Mouse (Mus musculus) layer of hippocampus, adult 2 months (tissue): ENCODE results near the gene Josd2. TPM values are rescaled to one million over a fixed set of nuclear protein-coding genes. Genes with fewer than 3 reads are reported as not detected.

Experiments
- DNase-seq, 2 experiments: peaks; one replicate each; pipeline ENCODE4 v3.0.0; 2022; ENCODE audit warnings: low spot score in 2 of 2
- H3K27ac ChIP-seq: fragments of 200-600 bp; 2 replicates; pipeline ENCODE4 v1.8.1; 2022
- H3K4me3 ChIP-seq: fragments of 200-600 bp; 2 replicates; pipeline ENCODE4 v1.8.1; 2022; ENCODE audit warnings: mild to moderate bottlenecking
- CTCF ChIP-seq: fragments of 200-600 bp; conservative IDR thresholded peaks from 2 replicates; pipeline ENCODE4 v1.8.1; 2022; ENCODE audit warnings: antibody characterized with exemption, mild to moderate bottlenecking, moderate library complexity
- long read RNA-seq, 2 experiments: library from polyadenylated mRNA; stranded (forward); transcript quantifications; one replicate each; pipeline ENCODE4 v2.0.0; 2021; ENCODE audit warnings: borderline mapping rate in 2 of 2
- total RNA-seq, 2 experiments: library from RNA; stranded (reverse); gene quantifications; 2 replicates each; pipeline ENCODE4 v1.2.3; 2021

Josd2 gene
- total RNA-seq = 10 to 100 TPM; 91.3 to 92.0 TPM
- long read RNA-seq, experiment 1, transcript Josd2-204 (5 exons, 864 nt) = major isoform, 7 of 51 reads
- long read RNA-seq, experiment 1, transcript Josd2-217 (2 exons, 1,557 nt) = minor isoform, 5 of 51 reads
- long read RNA-seq, experiment 1, partial matches to known transcripts = 11 of 51 reads
- long read RNA-seq, experiment 1, other reads (novel, unspliced or antisense) = 25 of 51 reads
- long read RNA-seq, experiment 2, transcript Josd2-204 (5 exons, 864 nt) = major isoform, 10 of 80 reads
- long read RNA-seq, experiment 2, partial matches to known transcripts = 18 of 80 reads
- long read RNA-seq, experiment 2, other reads (novel, unspliced or antisense) = 40 of 80 reads

DNA sequence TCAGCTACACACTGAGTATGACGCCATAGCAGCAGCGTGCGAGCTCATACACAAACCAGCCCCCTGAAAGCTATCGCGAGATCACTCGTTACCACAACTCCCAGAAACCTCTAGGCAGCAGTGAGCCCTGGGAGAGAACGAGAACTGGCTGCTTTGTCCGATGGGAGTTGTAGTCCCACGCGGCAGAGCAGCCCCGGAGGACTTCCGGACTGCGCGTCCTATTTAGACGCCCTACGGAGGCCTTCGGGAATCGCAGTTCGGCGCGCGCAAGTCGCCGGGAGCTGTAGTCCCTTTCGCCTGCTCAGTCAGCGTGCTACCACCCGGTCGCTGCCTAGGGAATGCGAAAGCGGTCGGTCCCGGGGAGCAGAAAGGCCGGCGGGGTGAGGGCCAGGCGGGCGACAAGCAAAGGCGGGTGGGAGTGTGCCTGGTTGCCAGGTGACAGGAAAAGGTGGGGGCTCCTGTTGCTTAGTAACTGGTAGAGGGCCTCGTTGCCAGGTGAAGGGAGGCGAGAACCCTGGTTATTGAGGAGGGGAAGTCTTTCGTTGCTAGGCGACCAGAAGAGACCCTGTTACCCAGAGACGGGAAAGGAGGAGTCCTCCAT, at the start of gene Josd2:
Josd2 (plus strand) TSS at position 170 of the 601 bp plus-strand sequence.
- peak within 1 kb of the TSS; percentile 79 for H3K4me3 ChIP-seq
- H3K27ac ChIP-seq = peak within 1 kb of the TSS; percentile 96
- 0 out of 2 replicates have a peak, but pooled peaks have one; percentile 29 for TF ChIP-seq CTCF
- peak; percentile 93 to 98 for DNase-seq

DNA sequence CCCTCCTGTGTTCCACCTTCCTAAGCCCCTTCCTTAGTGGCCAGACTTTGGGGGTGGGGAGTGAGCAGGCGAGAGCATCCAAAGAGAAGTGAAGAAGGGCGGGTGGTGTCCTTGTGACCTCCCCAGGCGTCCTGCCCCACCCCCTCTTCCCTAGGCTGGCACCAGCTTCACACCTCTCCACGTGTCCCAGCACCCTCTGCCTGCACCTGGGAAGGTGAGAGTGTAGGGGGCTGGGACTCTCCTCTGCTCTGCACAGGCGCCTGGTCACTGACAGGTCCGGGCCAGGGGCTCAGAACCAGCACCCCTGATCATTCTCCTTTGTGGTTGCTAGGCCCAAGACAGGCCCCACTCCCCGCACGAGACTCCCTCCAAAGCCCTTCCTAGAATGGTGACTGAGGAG, 40.1 kb upstream of the Josd2 start:
- no peak for DNase-seq
- peak overlapping the region; percentile 57 for H3K4me3 ChIP-seq
- TF ChIP-seq CTCF = no peak

DNA sequence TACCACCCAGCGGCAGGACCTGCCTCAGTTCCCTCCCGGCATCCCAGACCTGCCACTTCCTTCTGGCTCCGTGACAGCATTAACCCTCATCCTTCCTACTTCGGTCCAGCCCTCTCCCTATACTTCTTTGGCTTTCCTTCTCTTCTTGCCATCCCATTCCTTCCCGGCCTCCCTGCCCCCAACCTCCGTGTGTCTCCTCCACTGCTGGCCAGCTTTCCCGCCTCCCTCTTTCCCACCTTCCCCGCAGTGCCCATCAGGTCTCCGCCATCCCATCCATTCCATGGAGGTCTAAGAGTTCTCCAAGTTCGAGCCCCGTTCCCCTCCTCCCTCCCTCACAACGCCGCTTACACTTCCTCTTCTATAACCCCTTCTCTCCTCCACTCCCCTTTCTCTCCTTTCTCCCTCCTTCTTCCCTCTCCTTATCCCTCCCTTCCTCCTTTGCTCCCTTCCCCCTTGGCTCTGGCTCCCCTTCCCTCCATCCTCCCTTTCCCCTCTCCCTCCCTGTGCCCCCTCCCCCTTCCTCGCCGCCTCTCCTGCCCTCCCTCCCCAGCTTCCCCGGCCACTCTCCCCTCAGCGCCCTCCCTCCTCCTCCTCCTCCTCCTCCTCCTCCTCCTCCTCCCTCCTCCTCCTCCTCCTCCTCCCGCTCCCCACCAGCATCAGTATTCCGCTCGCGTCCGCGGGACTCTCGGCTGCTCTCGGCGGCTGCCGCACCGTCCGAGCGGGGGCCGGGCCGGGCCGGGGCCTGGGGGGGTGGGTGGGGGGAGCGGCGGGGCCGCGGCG, 39.4 kb upstream of the Josd2 start:
- peak overlapping the region; percentile 85 for H3K27ac ChIP-seq
- 0 out of 2 replicates have a peak, but pooled peaks have one; percentile 12 for TF ChIP-seq CTCF
- peak overlapping the region; percentile 57 for H3K4me3 ChIP-seq
- peak in 1 of 2 experiments; percentile 66 for DNase-seq

More for the DNA sequence above, 40.1 kb upstream of the Josd2 start:
- peak overlapping the region; percentile 85 for H3K27ac ChIP-seq

DNA sequence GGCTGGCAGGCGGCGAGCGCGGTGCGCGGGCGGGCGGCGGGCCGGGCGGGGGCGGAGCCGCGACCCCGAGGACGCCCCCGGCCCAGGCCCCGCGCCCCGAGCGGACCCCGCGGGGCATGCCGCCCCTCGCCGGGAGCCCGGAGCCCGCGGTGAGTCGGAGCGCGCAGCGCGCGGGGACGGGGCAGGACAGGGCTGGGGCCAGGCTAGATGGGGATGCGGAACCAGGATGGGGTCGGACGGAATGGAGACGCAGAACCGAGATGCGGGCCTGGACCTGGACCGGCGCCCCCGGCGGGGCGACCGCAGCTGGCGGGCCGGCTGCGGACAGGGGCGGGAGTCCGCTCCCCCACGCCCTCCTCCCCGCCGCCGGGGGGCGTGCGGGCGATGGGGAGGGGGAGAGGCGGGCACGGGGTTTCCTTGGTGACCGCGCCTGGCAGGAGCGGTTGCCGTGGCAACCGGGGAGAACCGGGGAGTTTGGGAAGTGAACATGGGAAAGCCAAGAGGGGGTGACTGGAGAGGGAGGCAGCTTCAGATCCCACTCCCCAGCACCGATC, 38.7 kb upstream of the Josd2 start, which contains the start of gene Lrrc4b:
Lrrc4b (plus strand) TSS at position 51 of the 554 bp plus-strand sequence.
- peak; percentile 81 to 87 for DNase-seq
- H3K27ac ChIP-seq = peak within 1 kb of the TSS; percentile 99
- peak; percentile 40 for TF ChIP-seq CTCF

GRCm38 (mm10) chr7:44429534-44430488, 38.0 kb upstream of the Josd2 start:
- peak overlapping the region; percentile 83 for H3K4me3 ChIP-seq
- TF ChIP-seq CTCF = no peak
- peak in 1 of 2 experiments; percentile 54 for DNase-seq
- peak overlapping the region; percentile 99 for H3K27ac ChIP-seq

More for the DNA sequence above, 38.7 kb upstream of the Josd2 start, which contains the start of gene Lrrc4b:
- peak within 1 kb of the TSS; percentile 83 for H3K4me3 ChIP-seq

DNA sequence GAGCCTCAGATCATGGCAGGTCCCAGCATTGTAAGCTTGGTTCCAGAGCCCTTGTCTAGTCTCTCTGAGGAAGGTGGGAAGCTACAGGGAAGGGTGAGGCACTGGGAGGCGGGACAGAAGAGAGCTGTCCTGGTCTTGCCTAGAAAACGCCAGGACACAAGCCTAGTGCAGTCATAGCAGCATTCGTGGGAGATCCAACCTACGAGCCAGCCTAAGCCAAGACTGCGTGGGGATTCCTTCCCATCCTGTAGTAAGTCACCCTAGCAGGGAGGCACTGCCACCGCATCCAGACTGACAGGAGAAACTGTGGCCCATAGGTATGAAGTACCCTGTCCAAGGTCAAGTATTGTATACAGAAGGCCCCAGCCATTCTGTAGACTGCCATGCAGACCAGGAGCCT, 35.2 kb upstream of the Josd2 start:
- Histone ChIP-seq H3K4me3 (no peak overlapping the region; the same call in 1 of the 2 replicates), H3K27ac (peak overlapping the region; percentile 72)
- DNase-seq = no peak
- TF ChIP-seq CTCF = no peak

DNA sequence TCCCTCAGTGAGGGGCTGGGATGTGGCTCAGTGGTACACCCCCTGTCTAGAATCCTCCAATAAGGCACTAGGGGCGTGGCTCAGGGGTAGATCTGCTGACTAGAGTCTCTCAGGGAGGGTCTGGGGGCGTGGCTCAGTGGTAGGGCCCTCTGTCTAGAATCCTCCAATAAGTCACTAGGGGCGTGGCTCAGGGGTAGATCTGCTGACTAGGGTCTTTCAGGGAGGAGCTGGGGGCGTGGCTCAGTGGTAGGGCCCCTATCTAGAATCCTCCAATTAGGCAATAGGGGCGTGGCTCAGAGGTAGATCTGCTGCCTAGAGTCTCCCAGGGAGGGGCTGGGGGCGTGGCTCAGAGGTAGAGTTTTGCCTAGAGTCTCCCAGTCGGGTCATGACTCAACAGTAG, 34.4 kb upstream of the Josd2 start:
- no peak for DNase-seq

GRCm38 (mm10) chr7:44434089-44434488, 33.7 kb upstream of the Josd2 start:
- TF ChIP-seq CTCF = no peak
- Histone ChIP-seq H3K27ac (no peak overlapping the region), H3K4me3 (no peak overlapping the region)
- no peak for DNase-seq

More for the DNA sequence above, 34.4 kb upstream of the Josd2 start:
- no peak overlapping the region for H3K27ac ChIP-seq
- no peak for TF ChIP-seq CTCF
- no peak overlapping the region for H3K4me3 ChIP-seq

DNA sequence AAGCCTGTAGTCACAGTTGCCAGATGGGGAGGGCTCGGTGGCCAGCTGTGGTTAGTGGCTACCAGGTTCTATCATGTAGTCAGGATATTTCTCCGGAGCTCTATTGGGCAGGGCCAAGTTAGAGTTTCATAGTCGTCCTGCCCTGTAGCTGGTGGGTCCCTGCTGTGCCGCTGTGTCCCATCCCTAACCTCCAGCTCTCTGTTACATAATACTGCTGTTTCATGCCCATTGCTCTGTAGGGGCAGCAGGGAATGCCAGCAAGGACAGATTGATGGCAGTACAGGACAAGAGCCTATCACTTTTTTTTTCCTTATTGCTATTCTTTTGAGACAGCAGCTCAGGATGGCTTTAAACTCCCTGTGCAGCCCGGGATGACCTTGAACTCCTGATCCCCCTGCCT, 32.0 kb upstream of the Josd2 start:
- Histone ChIP-seq H3K27ac (peak overlapping the region; percentile 10; the same call in 1 of the 2 replicates), H3K4me3 (no peak overlapping the region)
- no peak for TF ChIP-seq CTCF
- DNase-seq = no peak

DNA sequence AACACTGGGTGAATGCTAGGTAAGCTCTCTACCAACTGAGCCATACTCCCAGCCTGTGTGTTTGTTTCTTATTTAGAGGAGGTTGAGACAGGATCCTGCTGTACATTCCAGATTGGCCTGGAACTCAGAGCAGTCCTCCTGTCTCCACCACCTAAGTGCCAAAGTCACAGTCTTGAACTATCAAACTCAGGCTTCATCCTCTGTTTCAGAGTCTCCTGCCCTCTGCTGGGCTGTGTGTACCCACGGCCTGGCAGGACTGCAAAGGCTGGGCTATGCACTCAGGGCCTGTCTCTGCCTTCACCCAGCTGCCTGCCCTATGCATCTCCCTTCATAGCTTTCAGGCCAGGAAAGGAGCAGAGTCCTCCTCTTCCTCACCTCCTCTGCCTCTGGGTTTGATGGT, 31.5 kb upstream of the Josd2 start:
- TF ChIP-seq CTCF = peak; percentile 65
- Histone ChIP-seq H3K4me3 (no peak overlapping the region), H3K27ac (peak overlapping the region; percentile 10; the same call in 1 of the 2 replicates)
- DNase-seq = no peak

GRCm38 (mm10) chr7:44437188-44437587, 30.6 kb upstream of the Josd2 start:
- no peak for TF ChIP-seq CTCF
- Histone ChIP-seq H3K4me3 (no peak overlapping the region), H3K27ac (peak overlapping the region; percentile 64; the same call in 1 of the 2 replicates)
- DNase-seq = no peak
